Mouse (Mus musculus): ENCODE measurements around the gene Gad1. TPM values are rescaled to one million over a fixed set of nuclear protein-coding genes. Genes with fewer than 3 reads are reported as not detected.

Gene Gad1
- polyA plus RNA-seq, 1 experiment = 4.4 TPM

- H3K4me1 ChIP-seq (ENCODE audit: control insufficient read depth, insufficient read depth, insufficient read length) = no peaks in the 10 kb centered on the region
- no peaks in the 10 kb centered on the region for H3K27me3 ChIP-seq (ENCODE audit: control insufficient read depth, insufficient read depth, low read length)
- TF ChIP-seq POLR2A (IDR thresholded peaks at IDR 0.05; ENCODE audit: low read depth, low read length) = no peak
- no peak for TF ChIP-seq CTCF (IDR thresholded peaks at IDR 0.05; ENCODE audit: extremely low read depth, insufficient read depth, insufficient read length, insufficient replicate concordance)
- no peak overlapping the region for H3K27ac ChIP-seq (ENCODE audit: insufficient read depth, low read length)
- no peak for DNase-seq (ENCODE audit: low read depth in 1 of 2, low spot score in 2 of 2)
- H3K36me3 ChIP-seq (ENCODE audit: control insufficient read depth, insufficient read depth, low read length) = no peaks in the 10 kb centered on the region
- H3K4me3 ChIP-seq (ENCODE audit: extremely low read depth, insufficient read depth, insufficient read length) = no peak overlapping the region
Measured at GRCm38 (mm10) chr2:70640968-70641367, 88.1 kb downstream of the Gad1 start.

- no peak for DNase-seq (ENCODE audit: low read depth in 1 of 2, low spot score in 2 of 2)
- no peaks in the 10 kb centered on the region for H3K36me3 ChIP-seq (ENCODE audit: control insufficient read depth, insufficient read depth, low read length)
- no peaks in the 10 kb centered on the region for H3K27me3 ChIP-seq (ENCODE audit: control insufficient read depth, insufficient read depth, low read length)
- 88% methylated on average over 16 of the region's 16 CpGs for WGBS
- no peaks in the 10 kb centered on the region for H3K4me1 ChIP-seq (ENCODE audit: control insufficient read depth, insufficient read depth, insufficient read length)
- H3K4me3 ChIP-seq (ENCODE audit: extremely low read depth, insufficient read depth, insufficient read length) = no peak overlapping the region
- TF ChIP-seq POLR2A (IDR thresholded peaks at IDR 0.05; ENCODE audit: low read depth, low read length) (no peak), CTCF (IDR thresholded peaks at IDR 0.05; ENCODE audit: extremely low read depth, insufficient read depth, insufficient read length, insufficient replicate concordance) (no peak)
- H3K27ac ChIP-seq (ENCODE audit: insufficient read depth, low read length) = no peak overlapping the region
Measured at GRCm38 (mm10) chr2:70642971-70643565, 90.2 kb downstream of the Gad1 start.

DNA sequence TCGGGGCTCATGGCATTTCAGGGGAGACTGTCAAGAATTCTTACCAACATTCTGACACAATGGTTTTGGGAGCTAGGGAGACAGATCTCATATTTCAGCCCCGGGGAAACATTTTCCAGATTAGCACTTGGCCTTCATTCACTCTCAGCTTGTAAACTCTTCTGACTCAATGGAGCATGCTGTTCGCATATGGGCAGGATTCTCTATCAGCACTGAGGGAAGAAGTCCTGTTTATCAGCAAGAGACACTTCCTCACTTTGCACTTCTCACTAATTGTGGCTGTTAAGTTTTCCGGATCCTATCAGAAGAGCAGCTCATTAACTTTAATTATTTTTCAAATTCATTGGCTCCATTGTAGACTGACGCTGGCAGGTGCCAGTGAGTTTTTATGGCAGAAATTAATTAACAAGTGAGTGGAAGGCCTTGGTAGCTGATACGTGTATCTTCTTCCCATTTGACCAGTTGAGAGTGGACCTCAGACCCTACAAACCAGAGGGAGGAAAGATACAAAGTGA is 92.5 kb downstream of the Gad1 start:
- Histone ChIP-seq H3K27ac (ENCODE audit: insufficient read depth, low read length) (no peak overlapping the region), H3K4me1 (ENCODE audit: control insufficient read depth, insufficient read depth, insufficient read length) (no peaks in the 10 kb centered on the region), H3K27me3 (ENCODE audit: control insufficient read depth, insufficient read depth, low read length) (no peaks in the 10 kb centered on the region), H3K36me3 (ENCODE audit: control insufficient read depth, insufficient read depth, low read length) (no peaks in the 10 kb centered on the region), H3K4me3 (ENCODE audit: extremely low read depth, insufficient read depth, insufficient read length) (no peak overlapping the region)
- 84% methylated on average over 6 of the region's 6 CpGs for WGBS
- DNase-seq (ENCODE audit: low read depth in 1 of 2, low spot score in 2 of 2) = no peak
- no peak for TF ChIP-seq CTCF (IDR thresholded peaks at IDR 0.05; ENCODE audit: extremely low read depth, insufficient read depth, insufficient read length, insufficient replicate concordance)
- TF ChIP-seq POLR2A (IDR thresholded peaks at IDR 0.05; ENCODE audit: low read depth, low read length) = no peak

- Histone ChIP-seq H3K4me1 (ENCODE audit: control insufficient read depth, insufficient read depth, insufficient read length) (no peaks in the 10 kb centered on the region), H3K27me3 (ENCODE audit: control insufficient read depth, insufficient read depth, low read length) (no peaks in the 10 kb centered on the region), H3K4me3 (ENCODE audit: extremely low read depth, insufficient read depth, insufficient read length) (no peak overlapping the region), H3K36me3 (ENCODE audit: control insufficient read depth, insufficient read depth, low read length) (no peaks in the 10 kb centered on the region), H3K27ac (ENCODE audit: insufficient read depth, low read length) (no peak overlapping the region)
- WGBS = 71% methylated on average over 4 of the region's 4 CpGs
- no peak for TF ChIP-seq CTCF (IDR thresholded peaks at IDR 0.05; ENCODE audit: extremely low read depth, insufficient read depth, insufficient read length, insufficient replicate concordance)
- TF ChIP-seq POLR2A (IDR thresholded peaks at IDR 0.05; ENCODE audit: low read depth, low read length) = no peak
- no peak for DNase-seq (ENCODE audit: low read depth in 1 of 2, low spot score in 2 of 2)
Measured at GRCm38 (mm10) chr2:70647681-70648080, 94.8 kb downstream of the Gad1 start.

DNA sequence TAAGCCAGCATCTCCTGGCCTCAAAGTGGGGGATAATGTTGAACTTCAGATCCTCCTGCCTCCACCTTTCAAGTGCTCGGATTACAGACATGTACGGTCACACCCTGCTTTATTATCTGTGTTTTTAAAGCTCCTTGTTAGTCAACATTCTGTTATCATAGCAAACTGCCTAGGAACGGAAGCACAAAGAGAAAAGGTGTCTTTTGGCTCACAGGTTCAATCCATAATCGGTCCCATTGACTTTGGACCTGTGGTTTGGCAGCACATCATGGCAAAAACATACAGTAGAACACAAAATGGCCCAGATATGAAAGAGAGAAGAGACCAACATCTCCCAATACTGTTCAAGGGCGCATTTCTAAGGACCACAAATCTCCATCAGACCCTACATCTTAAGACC is 95.4 kb downstream of the Gad1 start:
- H3K4me3 ChIP-seq (ENCODE audit: extremely low read depth, insufficient read depth, insufficient read length) = no peak overlapping the region
- H3K27me3 ChIP-seq (ENCODE audit: control insufficient read depth, insufficient read depth, low read length) = no peaks in the 10 kb centered on the region
- H3K4me1 ChIP-seq (ENCODE audit: control insufficient read depth, insufficient read depth, insufficient read length) = no peaks in the 10 kb centered on the region
- no peak overlapping the region for H3K27ac ChIP-seq (ENCODE audit: insufficient read depth, low read length)
- H3K36me3 ChIP-seq (ENCODE audit: control insufficient read depth, insufficient read depth, low read length) = no peaks in the 10 kb centered on the region
- DNase-seq (ENCODE audit: low read depth in 1 of 2, low spot score in 2 of 2) = no peak
- WGBS = 86% methylated on average over 5 of the region's 5 CpGs
- TF ChIP-seq POLR2A (IDR thresholded peaks at IDR 0.05; ENCODE audit: low read depth, low read length) (no peak), CTCF (IDR thresholded peaks at IDR 0.05; ENCODE audit: extremely low read depth, insufficient read depth, insufficient read length, insufficient replicate concordance) (no peak)

- Histone ChIP-seq H3K27ac (ENCODE audit: insufficient read depth, low read length) (no peak overlapping the region), H3K4me1 (ENCODE audit: control insufficient read depth, insufficient read depth, insufficient read length) (no peaks in the 10 kb centered on the region), H3K27me3 (ENCODE audit: control insufficient read depth, insufficient read depth, low read length) (no peaks in the 10 kb centered on the region), H3K4me3 (ENCODE audit: extremely low read depth, insufficient read depth, insufficient read length) (no peak overlapping the region), H3K36me3 (ENCODE audit: control insufficient read depth, insufficient read depth, low read length) (no peaks in the 10 kb centered on the region)
- WGBS = 91% methylated on average over 4 of the region's 4 CpGs
- TF ChIP-seq CTCF (IDR thresholded peaks at IDR 0.05; ENCODE audit: extremely low read depth, insufficient read depth, insufficient read length, insufficient replicate concordance) (no peak), POLR2A (IDR thresholded peaks at IDR 0.05; ENCODE audit: low read depth, low read length) (no peak)
- DNase-seq (ENCODE audit: low read depth in 1 of 2, low spot score in 2 of 2) = no peak
Measured at GRCm38 (mm10) chr2:70649471-70649870, 96.6 kb downstream of the Gad1 start.

Other genes with a start within 250 kb of the Gad1 start
- 0.05 TPM in 1 of 2 replicates, not detected in the other for gene Sp5, start 78.1 kb upstream of the Gad1 start, polyA plus RNA-seq (2012; rRNA removed)
- 0.13 and 0.21 TPM in 2 replicates for gene Erich2, start 44.3 kb upstream of the Gad1 start, polyA plus RNA-seq (2012; rRNA removed)
- 59.2 and 67.3 TPM in 2 replicates for gene Gorasp2, start 108.5 kb downstream of the Gad1 start, polyA plus RNA-seq (2012; rRNA removed)
- gene Gm26558, start 109.0 kb downstream of the Gad1 start, polyA plus RNA-seq (2012; rRNA removed) = 0.19 and 0.68 TPM in 2 replicates